Mouse (Mus musculus) testis, adult 2 months (tissue): ENCODE measurements around the gene Glce. TPM values are rescaled to one million over a fixed set of nuclear protein-coding genes. Genes with fewer than 3 reads are reported as not detected.

Source experiments
- H3K27ac ChIP-seq: fragments of 200-500 bp; 2 replicates; pipeline ENCODE4 v1.5.1; 2012; ENCODE audit warnings: low read depth, low read length; ENCODE audit not compliant: control insufficient read depth, insufficient read depth
- H3K27me3 ChIP-seq: fragments of 200-500 bp; 2 replicates; pipeline ENCODE4 v1.6.1; 2012; ENCODE audit warnings: mild to moderate bottlenecking, low read length, moderate library complexity; ENCODE audit not compliant: control insufficient read depth, insufficient read depth
- H3K36me3 ChIP-seq: fragments of 200-500 bp; 2 replicates; pipeline ENCODE4 v1.6.1; 2012; ENCODE audit warnings: mild to moderate bottlenecking, low read length; ENCODE audit not compliant: control insufficient read depth, insufficient read depth
- H3K4me1 ChIP-seq: fragments of 200-500 bp; 2 replicates; pipeline ENCODE4 v1.6.1; 2012; ENCODE audit warnings: low read length; ENCODE audit not compliant: control insufficient read depth, insufficient read depth
- H3K4me3 ChIP-seq: fragments of 200-500 bp; 2 replicates; pipeline ENCODE4 v1.5.1; 2012; ENCODE audit warnings: low read depth, mild to moderate bottlenecking, low read length, moderate library complexity, mixed read lengths; ENCODE audit not compliant: control insufficient read depth
- CTCF ChIP-seq: fragments of 200-500 bp; IDR thresholded peaks from 2 replicates; pipeline ENCODE4 v1.5.1; 2012; ENCODE audit warnings: low read depth, mild to moderate bottlenecking, inconsistent platforms, low read length, moderate library complexity; ENCODE audit not compliant: control insufficient read depth, insufficient read depth, insufficient replicate concordance
- POLR2A ChIP-seq: fragments of 200-500 bp; IDR thresholded peaks from 2 replicates; pipeline ENCODE4 v1.6.1; 2012; ENCODE audit warnings: low read depth, mild to moderate bottlenecking, inconsistent platforms, low read length, moderate library complexity; ENCODE audit not compliant: control insufficient read depth
- polyA plus RNA-seq: library from polyadenylated mRNA; depleted of rRNA; stranded (reverse); fragments of >200 nt; gene quantifications from 2 replicates; pipeline ENCODE4 v1.2.3, GENCODE M21; 2012

Glce gene
- polyA plus RNA-seq, 1 experiment: 3.3 TPM

DNA sequence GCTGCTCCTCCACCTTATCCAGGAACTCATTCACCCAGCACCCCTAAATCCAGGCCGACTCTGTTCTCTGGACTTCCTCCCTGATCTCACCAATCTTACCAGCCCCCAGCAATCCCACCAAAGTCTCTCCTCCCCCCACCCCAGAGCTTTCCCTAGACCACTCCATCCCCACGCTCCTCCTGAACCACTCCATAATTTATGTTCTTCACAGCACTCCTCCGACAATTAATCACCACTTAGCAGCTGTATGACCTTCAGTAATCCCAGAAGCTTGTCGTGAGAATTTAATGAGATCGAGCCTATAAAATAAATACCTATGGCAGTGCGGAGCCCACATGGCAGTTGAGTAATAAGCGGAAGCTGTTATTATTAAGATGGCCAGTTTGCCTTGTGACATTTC is 16.6 kb upstream of the Glce start:
- TF ChIP-seq POLR2A: no peak
- no peak for TF ChIP-seq CTCF
- Histone ChIP-seq H3K4me1 (no peaks in the 10 kb centered on the region), H3K27me3 (no peaks in the 10 kb centered on the region)

DNA sequence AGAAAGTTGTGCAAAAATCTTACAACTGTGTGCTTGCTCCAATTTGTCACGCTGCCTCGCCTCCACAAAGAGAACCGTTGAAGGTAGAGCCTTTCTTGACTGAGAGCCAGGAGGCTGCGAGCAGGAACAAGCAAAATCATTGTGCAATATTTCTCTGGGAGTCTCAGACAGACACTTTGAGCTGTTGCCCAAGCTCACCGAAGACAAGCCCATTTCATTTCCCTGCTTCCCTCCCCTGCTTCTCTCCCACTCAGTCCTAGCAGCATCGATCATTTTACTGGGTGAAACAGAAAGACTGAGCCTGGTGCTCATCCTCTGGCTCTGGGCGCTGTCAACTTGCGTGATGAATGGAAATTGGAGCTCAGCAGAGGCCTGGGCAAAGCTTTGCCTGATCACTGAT is 14.8 kb upstream of the Glce start:
- H3K27me3 ChIP-seq: no peaks in the 10 kb centered on the region
- no peaks in the 10 kb centered on the region for H3K36me3 ChIP-seq
- H3K4me1 ChIP-seq: no peaks in the 10 kb centered on the region
- no peak overlapping the region for H3K27ac ChIP-seq
- no peak for TF ChIP-seq POLR2A
- TF ChIP-seq CTCF: no peak
- no peak overlapping the region for H3K4me3 ChIP-seq

More for the DNA sequence above, 16.6 kb upstream of the Glce start:
- Histone ChIP-seq H3K4me3 (no peak overlapping the region), H3K27ac (no peak overlapping the region), H3K36me3 (no peaks in the 10 kb centered on the region)

DNA sequence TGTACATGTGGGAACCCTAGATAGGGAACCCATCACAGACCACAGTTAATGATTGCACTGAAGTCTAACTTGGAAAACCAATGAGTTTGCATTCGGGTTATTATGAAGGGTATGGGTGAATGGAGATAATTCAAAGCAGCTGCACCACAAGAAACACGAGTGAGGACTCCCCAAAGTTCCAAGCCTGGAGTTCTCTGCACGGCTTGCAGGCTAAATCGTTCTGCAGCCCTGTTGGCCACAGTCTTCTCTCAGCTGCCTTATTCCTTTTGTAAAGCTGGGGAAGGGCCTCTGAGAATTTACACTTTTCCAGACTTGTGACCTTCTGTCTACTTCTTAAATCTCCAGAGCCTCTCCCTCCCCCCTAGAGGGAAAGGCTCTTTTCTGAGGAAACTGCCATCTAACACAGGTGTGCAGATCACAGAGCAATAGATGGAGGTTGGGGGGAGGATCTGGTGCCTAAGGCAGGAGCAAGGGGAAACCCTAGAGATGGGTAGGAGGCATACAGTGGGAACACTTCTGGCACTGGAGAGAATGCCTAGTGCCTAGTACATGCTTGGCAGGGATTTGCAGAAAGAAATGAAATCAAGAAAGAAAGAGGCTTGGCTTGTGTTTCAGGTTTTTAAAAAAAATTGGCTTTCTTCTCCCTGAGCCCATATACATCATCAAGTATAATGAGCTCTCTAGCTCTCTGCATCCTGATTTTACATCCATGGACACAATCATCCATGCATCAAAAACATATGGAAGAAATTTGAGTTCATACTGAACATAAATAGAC is 9.7 kb upstream of the Glce start:
- Histone ChIP-seq H3K4me3 (no peak overlapping the region), H3K36me3 (no peaks in the 10 kb centered on the region), H3K27me3 (no peaks in the 10 kb centered on the region), H3K27ac (no peak overlapping the region), H3K4me1 (no peaks in the 10 kb centered on the region)
- TF ChIP-seq CTCF (no peak), POLR2A (no peak)

- Histone ChIP-seq H3K27me3 (no peaks in the 10 kb centered on the region), H3K27ac (no peak overlapping the region), H3K4me1 (no peaks in the 10 kb centered on the region), H3K4me3 (no peak overlapping the region), H3K36me3 (no peaks in the 10 kb centered on the region)
- TF ChIP-seq POLR2A: no peak
- no peak for TF ChIP-seq CTCF
Observed at GRCm38 (mm10) chr9:62130746-62131145, 8.3 kb upstream of the Glce start.

GRCm38 (mm10) chr9:62128056-62128455 is 5.6 kb upstream of the Glce start:
- H3K4me1 ChIP-seq: no peaks in the 10 kb centered on the region
- no peaks in the 10 kb centered on the region for H3K36me3 ChIP-seq
- no peak overlapping the region for H3K27ac ChIP-seq
- no peaks in the 10 kb centered on the region for H3K27me3 ChIP-seq
- no peak overlapping the region for H3K4me3 ChIP-seq
- TF ChIP-seq CTCF (no peak), POLR2A (no peak)

GRCm38 (mm10) chr9:62125986-62126575 is 3.6 kb upstream of the Glce start:
- Histone ChIP-seq H3K27me3 (no peaks in the 10 kb centered on the region), H3K36me3 (no peaks in the 10 kb centered on the region), H3K4me3 (no peak overlapping the region), H3K4me1 (peaks cover 4% of the 10 kb centered on the region), H3K27ac (no peak overlapping the region)
- TF ChIP-seq CTCF: no peak
- TF ChIP-seq POLR2A: no peak

DNA sequence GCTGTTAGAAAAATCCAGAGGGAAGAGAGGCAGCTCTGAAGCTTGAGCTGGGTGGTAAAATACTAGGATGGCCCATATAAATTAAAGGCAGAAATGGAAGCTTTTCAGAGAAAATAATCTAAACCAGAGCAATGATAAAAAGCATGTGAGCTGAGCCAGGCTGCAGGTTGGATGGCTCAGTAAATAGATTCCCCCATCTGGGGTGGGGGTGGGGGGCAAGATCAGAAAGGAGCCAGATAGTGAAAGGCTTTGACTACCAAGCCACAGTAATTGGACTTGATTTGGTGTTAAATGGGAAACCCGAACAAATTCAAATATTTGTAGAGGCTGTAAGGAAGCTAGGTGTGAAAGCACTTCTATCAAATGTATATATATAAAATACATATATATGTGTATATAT is 1.8 kb upstream of the Glce start:
- Histone ChIP-seq H3K36me3 (no peaks in the 10 kb centered on the region), H3K27ac (no peak overlapping the region), H3K4me1 (peaks cover 4% of the 10 kb centered on the region), H3K4me3 (no peak overlapping the region), H3K27me3 (no peaks in the 10 kb centered on the region)
- TF ChIP-seq POLR2A: no peak
- no peak for TF ChIP-seq CTCF
